Mouse (Mus musculus) thymus, adult 2 months (tissue): Measurements from ENCODE around the gene Gm30191. TPM values are rescaled to one million over a fixed set of nuclear protein-coding genes. Genes with fewer than 3 reads are reported as not detected.

ENCODE experiments used
- DNase-seq: peaks from one replicate; pipeline ENCODE4 v3.0.0; 2021
- H3K27ac ChIP-seq: fragments of 200-500 bp; 2 replicates; pipeline ENCODE4 v1.5.1; 2012; ENCODE audit warnings: low read length, control low read depth; ENCODE audit not compliant: control insufficient read depth, insufficient read depth
- H3K27me3 ChIP-seq: fragments of 200-500 bp; 2 replicates; pipeline ENCODE4 v1.6.1; 2012; ENCODE audit warnings: mild to moderate bottlenecking, low read length, moderate library complexity, mixed read lengths; ENCODE audit not compliant: control insufficient read depth, insufficient read depth
- H3K36me3 ChIP-seq: fragments of 200-500 bp; 2 replicates; pipeline ENCODE4 v1.6.1; 2012; ENCODE audit warnings: mild to moderate bottlenecking, low read length, moderate library complexity; ENCODE audit not compliant: control insufficient read depth, insufficient read depth
- H3K4me1 ChIP-seq: fragments of 200-500 bp; replicated peaks from 2 replicates; pipeline ENCODE4 v1.6.1; 2012; ENCODE audit warnings: low read length; ENCODE audit not compliant: control insufficient read depth, insufficient read depth
- H3K4me3 ChIP-seq: fragments of 200-500 bp; 2 replicates; pipeline ENCODE4 v1.5.1; 2012; ENCODE audit warnings: mild to moderate bottlenecking, low read length, control low read depth, moderate library complexity; ENCODE audit not compliant: control insufficient read depth, insufficient read depth
- CTCF ChIP-seq: fragments of 200-500 bp; IDR thresholded peaks from 2 replicates; pipeline ENCODE4 v1.5.1; 2012; ENCODE audit warnings: mild to moderate bottlenecking, control low read depth, low read length, moderate library complexity, borderline replicate concordance; ENCODE audit not compliant: control insufficient read depth, poor library complexity, insufficient read depth; ENCODE audit errors: extremely low read depth
- POLR2A ChIP-seq: fragments of 200-500 bp; IDR thresholded peaks from 2 replicates; pipeline ENCODE4 v1.6.1; 2012; ENCODE audit warnings: mild to moderate bottlenecking, low read length, control low read depth, moderate library complexity; ENCODE audit not compliant: control insufficient read depth, poor library complexity, insufficient read depth; ENCODE audit errors: extremely low read depth
- WGBS: fragments of 180-500 bp; shearing (Covaris S2); methylation state at CpG from one replicate; pipeline ENCODE4 v1.1.7; 2018; 5-methylcytosine and 5-hydroxymethylcytosine counted together
- polyA plus RNA-seq: library from polyadenylated mRNA; depleted of rRNA; stranded (reverse); fragments of >200 nt; gene quantifications from 2 replicates; pipeline ENCODE4 v1.2.3, GENCODE M21; 2012

Gm30191 gene
- polyA plus RNA-seq, 1 experiment = not detected

- no peak for TF ChIP-seq POLR2A
- TF ChIP-seq CTCF = no peak
- no peaks in the 10 kb centered on the region for H3K4me1 ChIP-seq
- WGBS = 73% methylated on average over 8 of the region's 8 CpGs
- no peak within 1 kb of the TSS for H3K27ac ChIP-seq
- no peak for DNase-seq
- no peak within 1 kb of the TSS for H3K4me3 ChIP-seq
- H3K27me3 ChIP-seq = no peaks in the 10 kb centered on the region
- H3K36me3 ChIP-seq = no peaks in the 10 kb centered on the region
Observed at GRCm38 (mm10) chr4:134227194-134227593, 19.5 kb upstream of the Gm30191 start, which contains the start of gene Catsper4. Catsper4 (minus strand) TSS chr4:134227383.

- Histone ChIP-seq H3K4me3 (no peak overlapping the region), H3K27me3 (no peaks in the 10 kb centered on the region), H3K4me1 (no peaks in the 10 kb centered on the region), H3K36me3 (no peaks in the 10 kb centered on the region), H3K27ac (no peak overlapping the region)
- DNase-seq = no peak
- TF ChIP-seq CTCF (no peak), POLR2A (no peak)
- WGBS = 76% methylated on average over 8 of the region's 8 CpGs
Observed at GRCm38 (mm10) chr4:134230431-134230830, 16.3 kb upstream of the Gm30191 start.

- Histone ChIP-seq H3K27me3 (no peaks in the 10 kb centered on the region), H3K36me3 (no peaks in the 10 kb centered on the region), H3K4me1 (no peaks in the 10 kb centered on the region), H3K4me3 (no peak overlapping the region), H3K27ac (no peak overlapping the region)
- no peak for DNase-seq
- WGBS = 92% methylated on average over 5 of the region's 5 CpGs
- TF ChIP-seq POLR2A = no peak
- TF ChIP-seq CTCF = no peak
Observed at GRCm38 (mm10) chr4:134234876-134235275, 11.9 kb upstream of the Gm30191 start.

GRCm38 (mm10) chr4:134237582-134238278 is 9.0 kb upstream of the Gm30191 start:
- WGBS = 84% methylated on average over 19 of the region's 19 CpGs
- no peaks in the 10 kb centered on the region for H3K27me3 ChIP-seq
- no peaks in the 10 kb centered on the region for H3K36me3 ChIP-seq
- H3K4me1 ChIP-seq = no peaks in the 10 kb centered on the region
- no peak for DNase-seq
- TF ChIP-seq CTCF (no peak), POLR2A (no peak)
- peak overlapping the region; percentile 19 for H3K4me3 ChIP-seq
- H3K27ac ChIP-seq = no peak overlapping the region

GRCm38 (mm10) chr4:134238279-134238651 is 8.5 kb upstream of the Gm30191 start, which contains the start of gene Cnksr1:
Cnksr1 (minus strand) TSS chr4:134238399.
- Histone ChIP-seq H3K4me1 (no peaks in the 10 kb centered on the region), H3K27me3 (no peaks in the 10 kb centered on the region), H3K27ac (no peak within 1 kb of the TSS), H3K4me3 (peak within 1 kb of the TSS; percentile 19), H3K36me3 (no peaks in the 10 kb centered on the region)
- no peak for DNase-seq
- WGBS = 38% methylated on average over 18 of the region's 18 CpGs
- TF ChIP-seq CTCF (no peak), POLR2A (no peak)

- TF ChIP-seq POLR2A (no peak), CTCF (no peak)
- DNase-seq = no peak
- Histone ChIP-seq H3K4me1 (no peaks in the 10 kb centered on the region), H3K27me3 (no peaks in the 10 kb centered on the region), H3K4me3 (no peak overlapping the region), H3K36me3 (no peaks in the 10 kb centered on the region), H3K27ac (no peak overlapping the region)
- WGBS = 29% methylated on average over 10 of the region's 10 CpGs
Observed at GRCm38 (mm10) chr4:134238686-134239085, 8.0 kb upstream of the Gm30191 start.

GRCm38 (mm10) chr4:134243516-134244250 is 3.1 kb upstream of the Gm30191 start, which contains the start of gene E130218I03Rik:
E130218I03Rik (plus strand) TSS chr4:134243662.
- Histone ChIP-seq H3K36me3 (no peaks in the 10 kb centered on the region), H3K27me3 (no peaks in the 10 kb centered on the region), H3K4me1 (peaks cover 10% of the 10 kb centered on the region), H3K27ac (no peak within 1 kb of the TSS), H3K4me3 (peak within 1 kb of the TSS; percentile 81; the same call in 1 of the 2 replicates)
- TF ChIP-seq POLR2A = no peak
- no peak for TF ChIP-seq CTCF
- 96% methylated on average over 17 of the region's 17 CpGs for WGBS
- no peak for DNase-seq
